Mouse (Mus musculus): ENCODE data around the gene Sox13.
A peak's percentile ranks its signal among the peaks of the same experiment; 100 is the strongest.

DNA sequence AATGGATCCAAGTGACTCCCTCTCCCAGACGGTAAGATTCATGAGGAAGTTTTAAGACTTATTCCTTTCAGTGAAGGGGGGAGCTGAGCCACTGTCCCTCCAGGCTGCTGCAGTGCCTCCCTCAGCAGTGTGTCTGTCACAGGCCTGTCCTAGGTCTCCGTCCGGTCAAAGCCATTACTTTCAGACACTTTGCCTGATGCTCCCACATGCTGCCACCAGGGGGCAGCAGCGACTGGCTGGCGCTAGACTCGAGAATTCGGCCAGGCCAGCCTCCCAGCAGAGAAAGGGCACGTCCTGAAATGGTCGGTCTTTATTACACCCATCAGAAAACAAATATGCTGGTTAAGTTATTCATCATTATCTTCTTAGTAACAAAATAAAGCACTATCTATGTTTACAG, 42.2 kb downstream of the Sox13 start:
- TF ChIP-seq CTCF (IDR thresholded peaks at IDR 0.05; ENCODE audit: control insufficient read depth, insufficient read depth, insufficient replicate concordance, low read depth, low read length) (peak; percentile 97), POLR2A (IDR thresholded peaks at IDR 0.05; ENCODE audit: control insufficient read depth, low read depth, low read length) (no peak)

Measured in testis, adult 2 months (tissue).